Mouse (Mus musculus): Measurements from ENCODE around the gene Lamp5. TPM values are rescaled to one million over a fixed set of nuclear protein-coding genes. Genes with fewer than 3 reads are reported as not detected.

Gene Lamp5
- not detected in 2 replicates for polyA plus RNA-seq (2012; ENCODE audit: insufficient read depth, insufficient read length, low replicate concordance, missing spikeins)

DNA sequence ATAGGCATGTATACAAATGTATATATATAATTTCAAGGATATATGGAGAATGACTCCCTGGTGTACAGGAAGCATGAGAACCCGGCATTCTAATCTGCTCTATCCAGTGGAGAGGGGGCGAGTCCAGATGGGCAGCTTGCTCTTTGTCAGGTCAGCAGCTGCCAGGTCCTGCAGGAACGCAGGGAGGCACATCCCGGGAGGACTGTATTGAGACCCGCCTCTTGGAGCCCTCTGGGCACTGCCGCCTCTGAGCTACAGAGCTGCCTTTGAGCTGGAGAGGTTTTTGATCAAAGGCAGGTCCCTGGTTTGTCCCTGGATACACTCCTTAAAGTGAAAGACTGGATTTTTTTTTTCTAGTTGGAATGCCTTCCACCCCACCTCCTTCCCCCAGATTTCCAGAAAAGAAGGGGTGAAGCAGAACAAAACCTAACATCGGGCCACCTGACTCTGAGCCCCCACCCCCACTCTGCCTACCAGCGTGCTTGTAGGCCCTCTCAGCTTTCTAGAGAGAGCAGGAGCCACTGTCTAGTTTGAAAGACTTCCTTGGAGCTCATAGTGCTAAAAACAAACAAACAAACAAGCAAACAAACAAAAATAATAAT lies at the start of gene Lamp5:
Gene Lamp5 (plus strand): TSS at position 552 of the 602 bp plus-strand sequence.
- TF ChIP-seq CTCF (IDR thresholded peaks at IDR 0.05; ENCODE audit: insufficient read depth, low read depth, low read length) (no peak), POLR2A (IDR thresholded peaks at IDR 0.05; ENCODE audit: insufficient read depth, low read depth, low read length) (no peak)
- WGBS = 24% methylated on average over 8 of the region's 8 CpGs
- H3K27ac ChIP-seq (ENCODE audit: insufficient read depth, low read depth, low read length) = no peak within 1 kb of the TSS
- H3K4me3 ChIP-seq (ENCODE audit: insufficient read depth, low read depth, low read length) = peak within 1 kb of the TSS; percentile 19
- H3K4me1 ChIP-seq (ENCODE audit: control insufficient read depth, insufficient read depth, low read length) = peaks cover 12% of the 10 kb centered on the region

DNA sequence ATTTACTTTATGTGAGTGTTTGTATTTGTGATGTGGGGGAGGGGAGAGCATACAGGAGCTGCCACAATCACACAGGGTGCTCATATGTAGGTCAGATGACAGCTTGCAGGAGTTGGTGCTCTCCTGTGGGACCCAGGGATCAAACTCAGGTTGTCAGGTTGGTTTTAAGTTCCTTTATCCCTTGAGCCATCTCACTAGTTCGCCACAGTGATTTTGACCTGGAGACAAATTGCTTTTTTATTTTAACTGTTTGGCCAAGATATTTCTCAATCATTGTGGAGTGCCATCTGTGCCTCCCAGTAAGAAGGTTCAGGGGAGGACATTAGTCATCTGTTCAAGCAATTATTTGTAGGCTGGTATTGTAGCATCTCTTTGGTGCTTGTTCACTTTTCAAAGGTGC lies 48.2 kb upstream of the Lamp5 start:
- Histone ChIP-seq H3K4me1 (ENCODE audit: control insufficient read depth, insufficient read depth, low read length) (0 out of 2 replicates have a peak, but pooled peaks cover 2% of the 10 kb centered on the region), H3K27ac (ENCODE audit: insufficient read depth, low read depth, low read length) (no peak overlapping the region), H3K4me3 (ENCODE audit: insufficient read depth, low read depth, low read length) (no peak overlapping the region)
- TF ChIP-seq POLR2A (IDR thresholded peaks at IDR 0.05; ENCODE audit: insufficient read depth, low read depth, low read length) = no peak
- no peak for TF ChIP-seq CTCF (IDR thresholded peaks at IDR 0.05; ENCODE audit: insufficient read depth, low read depth, low read length)
- WGBS = 92% methylated on average over 1 of the region's 1 CpGs

DNA sequence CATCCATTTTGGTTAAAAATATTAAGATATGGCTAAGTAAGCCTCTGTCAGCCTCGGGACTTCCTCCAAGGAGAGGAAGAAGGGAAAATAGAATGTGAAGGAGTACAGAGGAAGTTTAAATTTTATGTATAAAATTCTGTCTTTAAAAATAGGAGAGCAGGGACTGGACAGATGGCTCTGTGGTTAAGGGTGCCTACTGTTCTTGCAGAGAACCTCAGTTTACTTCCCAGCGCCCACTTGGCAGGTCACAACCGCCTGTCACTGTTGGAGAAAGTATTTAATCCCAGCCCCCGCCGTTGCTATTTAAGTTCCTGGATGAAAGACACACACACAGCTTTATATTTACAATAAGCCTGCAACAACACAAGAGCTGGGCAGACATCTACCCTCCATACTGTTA lies 45.8 kb upstream of the Lamp5 start:
- 90% methylated on average over 5 of the region's 5 CpGs for WGBS
- H3K4me3 ChIP-seq (ENCODE audit: insufficient read depth, low read depth, low read length) = no peak overlapping the region
- 0 out of 2 replicates have a peak, but pooled peaks cover 2% of the 10 kb centered on the region for H3K4me1 ChIP-seq (ENCODE audit: control insufficient read depth, insufficient read depth, low read length)
- no peak overlapping the region for H3K27ac ChIP-seq (ENCODE audit: insufficient read depth, low read depth, low read length)
- TF ChIP-seq CTCF (IDR thresholded peaks at IDR 0.05; ENCODE audit: insufficient read depth, low read depth, low read length) (no peak), POLR2A (IDR thresholded peaks at IDR 0.05; ENCODE audit: insufficient read depth, low read depth, low read length) (no peak)

DNA sequence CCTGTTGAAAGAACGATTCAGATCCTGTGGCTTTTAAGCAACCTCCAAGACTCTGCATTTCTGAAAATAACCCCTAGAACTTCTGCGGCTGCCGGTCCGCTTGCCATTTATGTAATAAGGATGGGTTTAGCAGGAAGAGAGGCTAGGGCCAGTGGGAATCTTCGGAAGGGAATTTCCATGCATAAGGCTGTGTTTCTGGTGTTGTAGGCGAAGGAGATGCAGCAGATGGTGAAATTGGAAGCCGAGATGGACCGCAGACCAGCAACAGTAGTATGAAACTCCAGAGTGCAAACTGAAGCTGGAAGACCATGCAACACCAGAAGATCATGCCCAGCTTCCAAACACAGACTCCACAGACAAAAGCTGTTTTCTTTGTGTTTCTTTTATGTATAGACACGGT lies 39.3 kb upstream of the Lamp5 start:
- WGBS = 89% methylated on average over 9 of the region's 9 CpGs

DNA sequence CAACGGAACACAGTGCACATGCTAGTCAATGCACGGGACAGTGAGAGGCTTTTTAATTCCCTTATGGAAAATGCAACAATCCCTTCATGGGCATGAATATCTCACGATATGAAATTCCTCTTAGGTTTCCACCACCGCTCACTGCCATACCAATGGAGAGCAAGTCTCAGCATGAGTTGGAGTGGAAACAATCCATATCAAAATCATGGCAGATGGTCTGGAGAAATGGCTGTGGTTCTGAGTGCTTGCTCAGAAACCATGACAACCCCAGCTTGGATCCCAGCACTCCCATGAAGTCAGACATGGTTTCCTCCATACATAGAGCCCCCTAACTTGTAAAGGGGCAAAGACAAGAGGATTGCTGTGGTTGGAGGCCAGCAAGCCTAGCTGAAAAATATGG lies 3.6 kb upstream of the Lamp5 start:
- 91% methylated on average over 4 of the region's 4 CpGs for WGBS
- Histone ChIP-seq H3K4me1 (ENCODE audit: control insufficient read depth, insufficient read depth, low read length) (peaks cover 12% of the 10 kb centered on the region), H3K4me3 (ENCODE audit: insufficient read depth, low read depth, low read length) (no peak overlapping the region), H3K27ac (ENCODE audit: insufficient read depth, low read depth, low read length) (no peak overlapping the region)
- TF ChIP-seq CTCF (IDR thresholded peaks at IDR 0.05; ENCODE audit: insufficient read depth, low read depth, low read length) = no peak
- TF ChIP-seq POLR2A (IDR thresholded peaks at IDR 0.05; ENCODE audit: insufficient read depth, low read depth, low read length) = no peak

More for the DNA sequence above, 39.3 kb upstream of the Lamp5 start:
- H3K4me1 ChIP-seq (ENCODE audit: control insufficient read depth, insufficient read depth, low read length) = 0 out of 2 replicates have a peak, but pooled peaks cover 2% of the 10 kb centered on the region
- TF ChIP-seq CTCF (IDR thresholded peaks at IDR 0.05; ENCODE audit: insufficient read depth, low read depth, low read length) (no peak), POLR2A (IDR thresholded peaks at IDR 0.05; ENCODE audit: insufficient read depth, low read depth, low read length) (no peak)
- no peak overlapping the region for H3K4me3 ChIP-seq (ENCODE audit: insufficient read depth, low read depth, low read length)
- H3K27ac ChIP-seq (ENCODE audit: insufficient read depth, low read depth, low read length) = no peak overlapping the region

DNA sequence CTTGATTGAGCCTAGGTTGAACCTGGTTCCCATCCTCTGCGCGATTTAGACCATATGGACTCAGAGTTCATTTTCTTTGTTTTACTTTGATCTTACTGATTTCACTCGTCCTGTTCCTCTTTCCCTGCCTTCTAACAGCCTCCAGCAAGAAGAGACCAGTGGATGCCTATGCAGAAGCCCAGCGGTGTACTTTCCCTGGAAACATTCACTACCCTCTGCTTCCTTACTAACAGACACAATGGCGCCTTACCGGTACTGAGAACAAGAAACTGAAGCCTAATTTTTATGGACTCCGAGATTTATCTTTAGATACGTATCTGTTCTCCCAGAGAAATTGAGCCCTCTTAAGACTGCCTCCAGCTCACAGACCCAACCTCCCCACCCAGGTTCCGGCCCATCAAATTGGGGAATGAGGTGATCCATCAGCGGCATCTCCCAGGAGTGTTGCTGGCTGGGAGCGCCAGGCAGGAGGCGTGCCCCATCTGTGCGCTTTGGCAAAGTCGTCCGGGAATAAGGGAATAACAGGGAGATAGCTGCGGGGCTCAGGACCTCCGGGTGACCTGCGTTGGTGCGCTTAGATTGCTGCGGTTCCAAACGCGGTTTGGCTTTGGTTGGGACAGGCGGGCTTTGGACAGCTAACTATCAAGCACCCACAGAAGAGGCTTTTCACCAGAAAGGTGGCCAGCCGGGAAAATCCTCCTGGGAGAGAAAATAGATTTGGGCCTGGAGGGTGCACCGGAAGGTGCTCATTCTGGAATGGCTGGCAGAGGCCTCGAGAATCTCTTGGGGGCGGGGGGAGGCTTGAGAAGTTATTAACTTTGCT lies 1.0 kb upstream of the Lamp5 start:
- 33% methylated on average over 27 of the region's 27 CpGs for WGBS
- TF ChIP-seq POLR2A (IDR thresholded peaks at IDR 0.05; ENCODE audit: insufficient read depth, low read depth, low read length) (no peak), CTCF (IDR thresholded peaks at IDR 0.05; ENCODE audit: insufficient read depth, low read depth, low read length) (no peak)
- Histone ChIP-seq H3K4me3 (ENCODE audit: insufficient read depth, low read depth, low read length) (peak overlapping the region; percentile 19), H3K4me1 (ENCODE audit: control insufficient read depth, insufficient read depth, low read length) (peaks cover 12% of the 10 kb centered on the region), H3K27ac (ENCODE audit: insufficient read depth, low read depth, low read length) (no peak overlapping the region)

DNA sequence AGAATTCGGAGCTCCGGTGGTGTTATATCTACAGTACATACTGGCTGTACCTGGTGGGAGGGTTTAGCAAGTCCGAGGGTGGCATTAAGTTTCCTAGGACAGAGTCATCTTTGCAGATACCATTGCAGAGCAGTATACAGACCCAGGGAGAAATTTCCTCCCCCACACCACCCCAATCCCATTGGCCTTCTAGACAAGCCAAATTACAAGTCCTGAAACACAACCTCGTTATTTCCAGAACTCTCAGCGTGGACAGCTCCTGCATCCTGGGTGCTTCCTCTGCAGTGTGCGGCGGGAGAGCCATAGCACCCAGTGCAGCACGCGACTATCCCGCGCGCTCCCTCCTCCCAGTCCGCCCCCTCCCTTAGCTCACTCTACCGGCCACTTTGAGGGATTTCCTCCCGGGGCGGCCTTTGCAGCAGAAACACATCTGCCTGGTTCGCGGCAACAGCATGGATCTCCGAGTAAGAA lies 5.9 kb downstream of the Lamp5 start:
- Histone ChIP-seq H3K4me3 (ENCODE audit: insufficient read depth, low read depth, low read length) (peak overlapping the region; percentile 53), H3K27ac (ENCODE audit: insufficient read depth, low read depth, low read length) (peak overlapping the region; percentile 50; the same call in 1 of the 2 replicates), H3K4me1 (ENCODE audit: control insufficient read depth, insufficient read depth, low read length) (peaks cover 9% of the 10 kb centered on the region)
- WGBS = 3% methylated on average over 19 of the region's 19 CpGs
- TF ChIP-seq POLR2A (IDR thresholded peaks at IDR 0.05; ENCODE audit: insufficient read depth, low read depth, low read length) = no peak
- no peak for TF ChIP-seq CTCF (IDR thresholded peaks at IDR 0.05; ENCODE audit: insufficient read depth, low read depth, low read length)

DNA sequence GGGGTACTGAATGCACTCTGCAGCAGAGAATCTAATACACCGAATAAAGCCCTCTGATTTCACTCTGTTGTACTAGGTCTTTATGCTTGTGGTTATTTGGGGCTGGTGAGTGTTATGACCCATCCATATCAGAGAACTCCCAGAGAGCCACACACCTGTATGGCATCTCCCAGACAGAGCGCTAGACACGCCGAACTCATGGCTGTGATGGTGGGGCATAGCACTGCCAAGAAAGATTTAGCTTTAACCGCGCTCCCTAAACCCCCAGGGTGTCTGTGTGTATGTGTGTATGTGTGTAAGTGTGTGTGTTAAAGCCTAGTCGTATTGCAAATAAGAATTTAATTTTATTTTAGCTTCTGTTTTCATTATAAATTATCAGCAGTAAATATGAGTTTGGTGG lies 6.4 kb downstream of the Lamp5 start:
- 5% methylated on average over 7 of the region's 7 CpGs for WGBS
- TF ChIP-seq POLR2A (IDR thresholded peaks at IDR 0.05; ENCODE audit: insufficient read depth, low read depth, low read length) (no peak), CTCF (IDR thresholded peaks at IDR 0.05; ENCODE audit: insufficient read depth, low read depth, low read length) (no peak)
- peaks cover 9% of the 10 kb centered on the region for H3K4me1 ChIP-seq (ENCODE audit: control insufficient read depth, insufficient read depth, low read length)
- no peak overlapping the region; the same call in 1 of the 2 replicates for H3K27ac ChIP-seq (ENCODE audit: insufficient read depth, low read depth, low read length)
- peak overlapping the region; percentile 53 for H3K4me3 ChIP-seq (ENCODE audit: insufficient read depth, low read depth, low read length)

All from olfactory bulb, adult 2 months (tissue).